Mouse (Mus musculus) small intestine, adult 2 months (tissue): ENCODE measurements around the gene Ddx59. TPM values are rescaled to one million over a fixed set of nuclear protein-coding genes. Genes with fewer than 3 reads are reported as not detected.

ENCODE experiments used
- H3K27ac ChIP-seq: fragments of 200-500 bp; 2 replicates; pipeline ENCODE4 v1.5.1; 2012; ENCODE audit warnings: low read depth, low read length, control low read depth, inconsistent platforms; ENCODE audit not compliant: insufficient read depth
- H3K27me3 ChIP-seq: fragments of 200-500 bp; 2 replicates; pipeline ENCODE4 v1.6.1; 2012; ENCODE audit warnings: mild to moderate bottlenecking, moderate library complexity, low read length, inconsistent platforms; ENCODE audit not compliant: control insufficient read depth, insufficient read depth
- H3K36me3 ChIP-seq: fragments of 200-500 bp; 2 replicates; pipeline ENCODE4 v1.6.1; 2012; ENCODE audit warnings: mild to moderate bottlenecking, low read length, control low read depth, inconsistent platforms; ENCODE audit not compliant: control insufficient read depth, insufficient read depth
- H3K4me1 ChIP-seq: fragments of 200-500 bp; 2 replicates; pipeline ENCODE4 v1.6.1; 2012; ENCODE audit warnings: low read length, inconsistent platforms, mixed read lengths; ENCODE audit not compliant: control insufficient read depth, insufficient read depth, insufficient read length
- H3K4me3 ChIP-seq: fragments of 200-500 bp; 2 replicates; pipeline ENCODE4 v1.5.1; 2012; ENCODE audit warnings: low read depth, mild to moderate bottlenecking, control low read depth, inconsistent platforms, low read length, moderate library complexity
- CTCF ChIP-seq: fragments of 200-500 bp; IDR thresholded peaks from 2 replicates; pipeline ENCODE4 v1.5.1; 2012; ENCODE audit warnings: low read depth, mild to moderate bottlenecking, control low read depth, inconsistent platforms, low read length, moderate library complexity, mixed read lengths; ENCODE audit not compliant: insufficient replicate concordance, insufficient read length; ENCODE audit errors: extremely low read depth
- POLR2A ChIP-seq: fragments of 200-500 bp; IDR thresholded peaks from 2 replicates; pipeline ENCODE4 v1.6.1; 2012; ENCODE audit warnings: low read depth, mild to moderate bottlenecking, control low read depth, inconsistent platforms, low read length, moderate library complexity
- WGBS: fragments of 180-500 bp; shearing (Covaris S2); methylation state at CpG from one replicate; pipeline ENCODE4 v1.1.7; 2018; 5-methylcytosine and 5-hydroxymethylcytosine counted together
- polyA plus RNA-seq: library from polyadenylated mRNA; depleted of rRNA; stranded (reverse); fragments of >200 nt; gene quantifications from 2 replicates; pipeline ENCODE4 v1.2.3, GENCODE M21; 2012; rRNA removed

The Ddx59 gene
- polyA plus RNA-seq, 1 experiment, result 0.49 TPM

DNA sequence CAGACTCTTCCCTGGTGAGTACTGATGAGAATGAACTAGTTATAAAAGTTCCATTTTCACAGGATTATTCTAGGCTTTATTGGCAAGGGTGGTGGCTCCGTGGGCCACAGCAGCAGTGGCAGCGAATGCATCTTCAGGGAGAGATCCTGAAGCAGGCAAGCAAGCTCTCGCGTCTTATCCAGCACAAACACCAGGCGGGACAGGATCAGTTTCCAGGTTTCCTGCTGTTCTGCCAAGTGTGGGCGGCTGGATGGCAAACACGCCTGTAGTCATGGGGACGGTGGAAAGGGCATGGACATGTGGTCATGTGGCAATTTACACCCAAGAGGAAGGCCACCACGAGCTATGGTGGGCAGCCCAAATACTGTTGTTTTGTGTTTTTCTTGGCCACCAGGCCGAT is 47.4 kb downstream of the Ddx59 start:
- TF ChIP-seq CTCF, result no peak
- no peak for TF ChIP-seq POLR2A
- WGBS, result 55% methylated on average over 10 of the region's 10 CpGs

GRCm38 (mm10) chr1:136465168-136465567 is 50.1 kb downstream of the Ddx59 start:
- Histone ChIP-seq H3K36me3 (peaks cover 1% of the 10 kb centered on the region; the same call in 1 of the 2 replicates), H3K27me3 (no peaks in the 10 kb centered on the region; the same call in 1 of the 2 replicates), H3K27ac (no peak overlapping the region), H3K4me1 (peaks cover 3% of the 10 kb centered on the region), H3K4me3 (no peak overlapping the region)
- TF ChIP-seq CTCF (no peak), POLR2A (no peak)

More for the DNA sequence above, 47.4 kb downstream of the Ddx59 start:
- Histone ChIP-seq H3K27ac (no peak overlapping the region), H3K27me3 (no peaks in the 10 kb centered on the region; the same call in none of the 2 replicates), H3K36me3 (no peaks in the 10 kb centered on the region), H3K4me3 (no peak overlapping the region), H3K4me1 (peaks cover 3% of the 10 kb centered on the region)

- no peak within 1 kb of the TSS for H3K27ac ChIP-seq
- 1% methylated on average over 52 of the region's 52 CpGs for WGBS
Observed at GRCm38 (mm10) chr1:136466143-136466811, 51.2 kb downstream of the Ddx59 start, which contains the start of gene Kif14. Gene Kif14 (plus strand): TSS chr1:136466343.

DNA sequence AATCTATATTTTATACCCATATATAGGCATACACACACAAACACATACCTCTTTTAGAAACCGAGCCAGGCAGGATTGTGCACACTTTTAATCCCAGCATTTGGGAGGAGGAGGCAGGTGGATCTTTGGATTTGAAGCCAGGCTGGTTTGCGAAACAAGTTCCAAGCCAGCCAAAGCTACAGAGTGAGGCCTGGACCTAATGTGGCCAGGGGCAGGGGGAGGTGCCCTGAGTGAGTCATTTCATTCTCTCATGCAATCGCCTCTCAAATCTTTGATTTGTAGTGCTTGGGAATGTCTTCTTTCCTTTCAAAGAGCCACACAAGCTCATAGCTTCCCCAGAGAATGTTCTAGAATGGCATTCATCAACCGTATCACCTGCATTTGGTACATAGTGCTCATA is 54.3 kb downstream of the Ddx59 start:
- Histone ChIP-seq H3K4me1 (peaks cover 3% of the 10 kb centered on the region), H3K36me3 (peaks cover 6% of the 10 kb centered on the region), H3K4me3 (no peak overlapping the region), H3K27ac (no peak overlapping the region), H3K27me3 (no peaks in the 10 kb centered on the region)
- WGBS, result 90% methylated on average over 4 of the region's 4 CpGs
- TF ChIP-seq CTCF (no peak), POLR2A (no peak)

More at GRCm38 (mm10) chr1:136466143-136466811, 51.2 kb downstream of the Ddx59 start, which contains the start of gene Kif14:
- Histone ChIP-seq H3K4me1 (peaks cover 3% of the 10 kb centered on the region), H3K27me3 (no peaks in the 10 kb centered on the region; the same call in 1 of the 2 replicates), H3K4me3 (peak within 1 kb of the TSS; percentile 66), H3K36me3 (peaks cover 2% of the 10 kb centered on the region; the same call in 1 of the 2 replicates)
- TF ChIP-seq CTCF (no peak), POLR2A (no peak)

- no peaks in the 10 kb centered on the region for H3K27me3 ChIP-seq
- WGBS, result 77% methylated on average over 6 of the region's 6 CpGs
- TF ChIP-seq POLR2A (no peak), CTCF (no peak)
- no peak overlapping the region for H3K27ac ChIP-seq
- peaks cover 3% of the 10 kb centered on the region for H3K4me1 ChIP-seq
- no peak overlapping the region for H3K4me3 ChIP-seq
- peaks cover 6% of the 10 kb centered on the region for H3K36me3 ChIP-seq
Observed at GRCm38 (mm10) chr1:136470471-136470870, 55.4 kb downstream of the Ddx59 start.

Other genes with a start within 250 kb of the Ddx59 start
- 1.1 and 2.2 TPM in 2 replicates for gene Mroh3, start 202.4 kb upstream of the Ddx59 start, polyA plus RNA-seq
- 35.2 and 55.9 TPM in 2 replicates for gene Inava, start 181.0 kb upstream of the Ddx59 start, polyA plus RNA-seq
- gene Gpr25, start 154.4 kb upstream of the Ddx59 start, polyA plus RNA-seq, result 0.36 and 0.55 TPM in 2 replicates
- 1.4 and 2.4 TPM in 2 replicates for gene Camsap2, start 69.2 kb upstream of the Ddx59 start, polyA plus RNA-seq
- gene Kif14, start 51.1 kb downstream of the Ddx59 start, polyA plus RNA-seq, result 0.11 and 0.34 TPM in 2 replicates
- 0.42 and 0.63 TPM in 2 replicates for gene Zfp281, start 209.6 kb downstream of the Ddx59 start, polyA plus RNA-seq